Mouse (Mus musculus): ENCODE measurements around the gene Lpar1.

GRCm38 (mm10) chr4:58552731-58553630 is 717 bp downstream of the Lpar1 start:
- TF ChIP-seq GATA1 (IDR thresholded peaks at IDR 0.05; ENCODE audit: borderline replicate concordance, low read length): no peak
- TF ChIP-seq FLI1 (IDR thresholded peaks at IDR 0.05; ENCODE audit: low read length): no peak

All from megakaryocyte, embryonic 14.5 days (primary cell).